Mouse (Mus musculus) frontal cortex, postnatal 25 days (tissue): ENCODE measurements around the gene Etnk2.

Source experiments
- DNase-seq, 2 experiments: peaks; one replicate each; pipeline ENCODE4 v3.0.0; 2022; ENCODE audit warnings: low spot score in 2 of 2

The Etnk2 gene

GRCm38 (mm10) chr1:133351762-133352161 is 11.6 kb upstream of the Etnk2 start:
- DNase-seq, result no peak

DNA sequence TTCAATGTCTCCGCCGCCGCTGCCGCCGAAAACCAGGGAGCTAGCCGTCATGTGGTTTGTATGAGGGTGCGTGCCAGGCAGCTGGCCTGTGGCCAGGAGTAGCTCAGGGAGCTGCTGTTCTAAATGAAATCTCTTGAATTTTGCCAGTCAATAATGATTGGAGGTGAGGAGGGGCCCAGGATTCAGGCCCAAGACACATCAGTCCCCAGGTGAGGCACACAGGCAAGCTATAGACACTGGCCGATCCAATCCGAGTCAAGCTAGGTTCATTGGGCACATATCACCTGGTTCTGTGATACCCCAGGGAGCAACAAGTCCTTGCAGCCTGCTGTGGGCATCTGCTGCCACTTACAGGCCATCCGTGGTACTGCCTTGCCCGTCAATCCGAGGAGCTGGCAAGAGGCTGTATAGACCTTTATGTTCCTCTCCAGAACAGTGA is 10.0 kb upstream of the Etnk2 start:
- DNase-seq, result peak; percentile 80 to 85

DNA sequence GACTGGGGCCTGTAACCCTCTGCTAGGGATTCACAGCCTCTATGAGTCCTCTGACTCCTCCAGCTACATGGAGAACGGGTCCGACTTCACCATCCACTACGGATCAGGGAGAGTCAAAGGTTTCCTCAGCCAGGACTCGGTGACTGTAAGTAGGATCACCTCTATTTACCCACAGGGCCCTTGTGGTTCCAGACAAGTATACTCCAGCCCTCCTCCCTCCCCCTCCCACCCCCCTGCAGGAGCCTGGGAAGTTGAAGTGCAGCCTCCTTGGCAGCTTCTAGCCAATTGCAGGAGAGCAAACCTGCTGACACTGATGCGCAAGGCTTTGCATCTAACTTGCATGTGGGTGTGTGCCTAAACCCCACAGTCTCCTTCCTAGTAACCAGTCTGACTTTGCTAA is 7.9 kb upstream of the Etnk2 start:
- DNase-seq, result no peak

DNA sequence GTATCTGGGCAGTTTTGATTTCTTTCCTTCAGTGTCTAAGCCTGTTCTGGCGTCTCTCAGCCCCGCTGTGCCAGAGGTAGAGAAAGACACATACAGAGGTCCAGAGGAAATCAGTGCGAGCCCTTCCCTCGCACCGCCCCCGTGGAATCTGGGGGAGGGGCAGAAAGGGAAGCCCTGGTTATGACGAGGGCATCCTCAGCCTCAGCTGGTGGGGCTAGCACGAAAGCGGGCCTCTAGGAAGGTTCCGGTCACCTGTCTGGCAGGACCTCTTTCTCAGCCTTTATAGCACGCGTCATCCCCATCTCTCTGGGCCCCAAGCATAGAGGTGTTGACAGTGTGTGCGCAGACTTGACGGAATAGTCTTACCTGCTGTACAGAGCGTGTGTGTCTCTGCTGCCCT is 7.5 kb upstream of the Etnk2 start:
- DNase-seq, result no peak

DNA sequence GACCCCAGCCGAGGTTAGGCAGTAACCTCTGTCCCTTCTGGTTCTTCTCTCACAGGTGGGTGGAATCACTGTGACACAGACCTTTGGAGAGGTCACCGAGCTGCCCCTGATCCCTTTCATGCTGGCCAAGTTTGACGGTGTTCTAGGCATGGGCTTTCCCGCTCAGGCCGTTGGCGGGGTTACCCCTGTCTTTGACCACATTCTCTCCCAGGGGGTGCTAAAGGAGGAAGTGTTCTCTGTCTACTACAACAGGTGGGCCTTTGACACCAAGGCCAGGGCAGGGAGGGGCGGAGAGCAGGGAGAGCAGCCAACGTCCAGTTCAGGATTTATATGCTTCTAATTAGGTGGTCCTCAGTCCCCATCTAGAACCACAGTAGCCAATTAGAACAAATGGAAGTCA is 7.0 kb upstream of the Etnk2 start:
- DNase-seq, result no peak

- no peak for DNase-seq
Measured at GRCm38 (mm10) chr1:133361006-133361405, 2.4 kb upstream of the Etnk2 start.

DNA sequence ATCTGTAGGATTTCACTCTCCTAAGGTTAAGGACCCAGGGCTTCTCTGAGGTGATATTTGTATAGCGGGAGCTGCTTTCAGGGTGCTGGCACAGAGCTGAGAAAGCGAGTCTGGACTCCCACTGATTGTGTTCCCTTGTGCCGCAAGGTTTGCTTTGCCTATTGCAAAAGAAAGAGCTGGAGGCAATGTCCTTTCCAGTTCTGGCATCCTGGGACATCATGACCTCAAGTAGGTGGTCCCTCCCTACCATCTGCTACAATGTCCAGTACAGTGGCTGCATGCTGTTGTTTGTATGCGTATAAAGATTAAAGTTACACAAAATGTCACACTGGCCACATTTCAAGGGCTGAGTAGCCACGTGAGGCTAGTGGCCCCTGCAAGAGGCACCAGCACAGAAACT is 1.3 kb upstream of the Etnk2 start:
- no peak for DNase-seq

GRCm38 (mm10) chr1:133364022-133364630 is 754 bp downstream of the Etnk2 start:
- no peak for DNase-seq

GRCm38 (mm10) chr1:133364890-133365289 is 1.5 kb downstream of the Etnk2 start:
- no peak for DNase-seq

- DNase-seq, result no peak
Measured at GRCm38 (mm10) chr1:133366951-133367605, 3.7 kb downstream of the Etnk2 start.

DNA sequence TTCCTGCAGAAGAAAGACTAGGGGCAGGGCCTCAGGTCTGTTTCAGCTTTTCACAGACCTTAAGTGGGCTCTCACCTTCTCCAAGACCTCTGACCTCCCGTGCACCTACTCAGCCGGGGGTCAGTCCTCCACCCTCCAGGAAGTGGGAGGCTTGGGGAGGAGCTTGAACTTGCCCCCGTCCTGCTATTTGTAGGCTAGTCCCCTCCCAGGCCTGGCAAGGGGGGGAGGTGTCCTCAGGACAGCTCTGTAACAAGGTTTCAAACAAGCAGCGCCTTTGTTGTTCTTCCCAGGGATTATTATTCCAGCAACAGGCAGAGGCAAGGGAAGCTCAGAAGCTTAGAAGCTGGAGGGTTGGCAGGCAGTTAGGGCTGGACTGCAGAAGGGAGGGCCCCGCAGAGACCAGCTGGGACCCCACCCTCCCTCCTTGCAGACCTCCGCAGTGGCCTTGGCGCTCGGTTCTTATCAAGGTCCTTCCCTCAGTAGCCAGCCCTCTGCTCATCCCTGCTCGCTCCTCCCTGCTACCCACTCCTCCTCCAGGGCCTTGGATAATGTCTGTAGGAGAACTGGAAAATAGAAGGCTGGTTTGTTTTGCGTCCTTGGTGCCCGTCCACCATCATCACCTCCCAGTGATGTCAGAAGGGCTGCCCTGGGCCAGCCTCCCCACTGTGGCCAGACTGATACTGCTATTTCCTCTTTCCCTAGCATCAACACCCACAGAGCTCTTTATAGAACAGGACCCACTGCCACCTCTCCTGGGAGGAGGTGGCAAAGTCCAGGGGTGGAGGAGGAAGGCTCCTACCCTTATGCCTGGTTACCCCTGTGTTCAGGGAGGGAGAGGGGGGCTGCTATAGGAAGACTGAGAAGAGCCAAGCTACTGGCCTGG is 4.5 kb downstream of the Etnk2 start:
- DNase-seq, result no peak

DNA sequence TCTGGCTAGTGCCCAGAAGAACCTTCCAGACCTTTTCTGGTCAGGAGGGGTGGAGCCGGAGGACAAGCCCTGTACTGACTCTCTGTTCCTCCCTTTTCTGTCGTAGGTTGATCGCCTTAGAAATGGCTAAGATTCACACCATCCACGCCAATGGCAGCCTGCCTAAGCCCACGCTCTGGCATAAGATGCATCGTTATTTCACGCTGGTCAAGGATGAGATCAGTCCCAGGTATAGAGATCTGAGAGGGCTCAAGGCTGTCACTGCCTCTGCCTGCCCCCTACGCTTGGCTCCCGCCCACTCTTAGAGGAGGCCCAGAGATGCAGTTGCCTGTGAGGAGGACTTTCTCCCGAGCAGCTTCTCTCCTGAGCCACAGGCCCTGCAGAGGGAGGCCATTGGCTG is 5.3 kb downstream of the Etnk2 start:
- peak in 1 of 2 experiments; percentile 44 for DNase-seq

DNA sequence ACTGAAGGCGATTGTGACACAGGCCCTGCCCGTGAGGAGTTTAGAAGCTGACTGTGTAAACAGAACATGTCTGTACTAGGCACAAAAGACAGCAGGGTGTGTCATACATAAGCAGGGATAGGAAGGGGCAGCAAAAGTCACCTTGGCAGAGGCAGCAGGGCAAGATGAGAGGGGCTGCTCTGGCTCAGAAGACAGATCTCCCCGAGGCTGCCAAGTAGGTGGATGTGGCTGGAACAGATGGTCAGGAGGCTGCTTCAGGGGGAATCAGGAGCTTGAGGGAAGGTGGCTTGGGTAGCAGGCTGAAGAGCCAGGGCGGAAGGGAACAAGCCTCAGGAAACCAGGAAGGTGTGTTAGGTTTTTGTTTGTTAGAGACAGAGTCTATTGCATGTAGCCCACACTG is 7.0 kb downstream of the Etnk2 start:
- DNase-seq, result no peak

GRCm38 (mm10) chr1:133371431-133371830 is 8.1 kb downstream of the Etnk2 start:
- no peak for DNase-seq

GRCm38 (mm10) chr1:133372113-133372512 is 8.7 kb downstream of the Etnk2 start:
- DNase-seq, result no peak

DNA sequence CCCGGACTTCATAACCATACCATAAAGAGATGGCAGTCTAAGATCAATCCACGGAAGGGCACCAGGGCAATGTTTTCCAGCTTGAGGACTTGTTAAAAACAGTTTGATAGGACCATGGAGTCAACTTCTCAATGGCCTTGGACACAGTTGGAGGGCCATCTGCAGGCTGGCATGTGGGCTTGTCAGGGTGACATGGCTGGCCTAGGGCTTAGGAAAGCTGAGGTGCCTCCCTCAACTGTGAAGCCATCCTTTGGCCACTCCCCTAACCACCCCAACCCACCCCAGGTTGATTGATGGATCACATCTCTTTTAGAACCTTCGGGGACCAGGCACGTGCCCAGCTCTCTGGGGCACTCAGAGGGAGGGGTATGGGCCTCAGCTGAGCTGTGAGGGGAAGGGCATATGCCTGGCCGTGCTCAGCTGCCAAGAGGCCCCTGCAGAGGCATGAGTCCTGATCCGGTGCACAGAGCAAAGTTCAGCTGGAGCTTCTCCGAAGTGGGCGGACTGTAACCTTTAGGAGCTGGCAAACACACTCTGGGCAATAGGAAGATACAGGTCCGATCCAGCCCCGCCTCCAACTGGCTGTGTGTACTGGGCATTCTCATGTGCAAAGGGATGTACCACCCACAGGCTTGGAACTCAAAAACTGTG is 12.4 kb downstream of the Etnk2 start:
- DNase-seq, result no peak

- DNase-seq, result no peak
Measured at GRCm38 (mm10) chr1:133377547-133377946, 14.2 kb downstream of the Etnk2 start.

GRCm38 (mm10) chr1:133379254-133379985 is 16.0 kb downstream of the Etnk2 start:
- DNase-seq, result no peak

DNA sequence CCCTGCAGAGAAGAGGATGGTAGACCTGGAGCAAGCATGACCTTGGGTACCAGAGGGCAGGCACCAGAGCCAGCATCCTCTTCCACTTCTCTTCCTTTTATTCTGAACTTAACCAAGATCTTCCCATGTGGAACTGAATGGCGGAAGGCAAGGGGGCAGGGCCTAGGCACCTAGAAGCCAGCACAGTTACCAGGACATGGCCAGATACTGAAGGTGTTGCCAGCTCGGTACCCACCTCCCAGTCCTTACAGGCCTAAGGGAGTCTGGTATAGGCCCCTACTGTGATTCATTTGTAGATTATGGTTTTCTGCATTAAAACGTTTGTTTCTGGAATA is 16.6 kb downstream of the Etnk2 start:
- no peak for DNase-seq

DNA sequence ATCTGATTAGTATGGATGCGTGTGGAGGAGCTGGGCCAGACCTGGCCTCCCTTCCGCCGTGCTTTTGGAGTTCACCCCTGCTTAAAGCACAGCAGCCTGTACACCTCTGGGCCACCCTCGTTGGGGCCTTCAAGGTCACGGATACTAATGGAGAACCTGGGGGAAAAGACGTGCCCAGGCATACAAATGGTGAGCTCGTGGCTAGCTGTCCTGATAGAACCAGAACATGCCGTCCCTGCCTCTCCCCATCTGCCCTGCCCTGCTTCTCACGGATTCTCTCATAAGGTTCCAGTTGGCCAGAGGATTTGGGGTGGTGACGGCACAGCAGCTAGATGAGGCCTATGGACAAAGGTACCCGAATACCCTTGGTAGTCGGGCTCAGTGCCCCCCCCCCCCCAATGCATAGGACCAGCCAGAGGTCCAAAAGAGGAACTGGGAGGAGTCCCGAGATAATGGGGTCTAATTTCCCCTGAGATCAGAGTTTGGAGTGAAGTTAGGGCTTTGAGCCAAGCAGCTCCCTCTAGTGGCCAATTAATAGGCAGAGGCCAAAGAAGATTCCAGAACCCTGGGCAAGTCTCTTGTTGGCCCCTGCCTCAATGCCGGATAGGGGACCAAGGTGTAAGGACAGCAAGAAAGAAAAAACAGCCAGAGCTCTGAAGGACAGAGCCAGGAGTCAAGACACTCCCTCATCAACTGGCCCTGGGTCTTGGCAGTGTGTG is 17.1 kb downstream of the Etnk2 start:
- no peak for DNase-seq

DNA sequence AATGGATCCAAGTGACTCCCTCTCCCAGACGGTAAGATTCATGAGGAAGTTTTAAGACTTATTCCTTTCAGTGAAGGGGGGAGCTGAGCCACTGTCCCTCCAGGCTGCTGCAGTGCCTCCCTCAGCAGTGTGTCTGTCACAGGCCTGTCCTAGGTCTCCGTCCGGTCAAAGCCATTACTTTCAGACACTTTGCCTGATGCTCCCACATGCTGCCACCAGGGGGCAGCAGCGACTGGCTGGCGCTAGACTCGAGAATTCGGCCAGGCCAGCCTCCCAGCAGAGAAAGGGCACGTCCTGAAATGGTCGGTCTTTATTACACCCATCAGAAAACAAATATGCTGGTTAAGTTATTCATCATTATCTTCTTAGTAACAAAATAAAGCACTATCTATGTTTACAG is 18.6 kb downstream of the Etnk2 start:
- DNase-seq, result no peak
